Mouse (Mus musculus) 3T3-L1 (cell line): ENCODE results near the gene Ddah2.
A peak's percentile ranks its signal among the peaks of the same experiment; 100 is the strongest.

Source experiments
- DNase-seq: peaks from one replicate; pipeline ENCODE4 v3.0.0-alpha.2; 2015; ENCODE audit warnings: low read depth, low spot score

Gene Ddah2

GRCm38 (mm10) chr17:35077285-35077684 is 18.4 kb downstream of the Ddah2 start:
- DNase-seq, result no peak

- no peak for DNase-seq
These were observed 19.0 kb downstream of the Ddah2 start, which contains the start of gene Ly6g6d for GRCm38 (mm10) chr17:35077786-35078233. Gene Ly6g6d, minus strand, starts transcription at chr17:35078065.

DNA sequence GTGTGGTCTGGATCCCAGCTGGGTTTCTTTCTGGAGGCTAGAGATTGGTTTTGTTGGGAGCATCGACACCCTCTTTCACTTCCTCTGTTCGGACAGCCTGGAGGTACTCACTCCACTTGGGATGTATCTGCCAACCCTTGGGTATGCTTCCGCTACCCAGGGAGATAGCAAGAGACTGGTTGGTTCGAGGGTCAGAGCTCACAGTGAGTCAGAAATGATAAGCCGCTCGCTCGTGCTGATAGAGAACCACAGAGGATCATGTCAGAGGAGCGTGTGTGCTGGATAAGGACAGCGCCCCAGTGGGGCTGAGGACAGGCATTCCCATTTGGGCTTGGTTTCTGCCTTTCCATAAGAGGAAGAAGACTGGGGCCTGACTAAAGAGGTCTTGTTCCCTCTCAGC is 20.9 kb downstream of the Ddah2 start:
- no peak for DNase-seq

- no peak for DNase-seq
These were observed 21.4 kb downstream of the Ddah2 start for GRCm38 (mm10) chr17:35080248-35080647.

DNA sequence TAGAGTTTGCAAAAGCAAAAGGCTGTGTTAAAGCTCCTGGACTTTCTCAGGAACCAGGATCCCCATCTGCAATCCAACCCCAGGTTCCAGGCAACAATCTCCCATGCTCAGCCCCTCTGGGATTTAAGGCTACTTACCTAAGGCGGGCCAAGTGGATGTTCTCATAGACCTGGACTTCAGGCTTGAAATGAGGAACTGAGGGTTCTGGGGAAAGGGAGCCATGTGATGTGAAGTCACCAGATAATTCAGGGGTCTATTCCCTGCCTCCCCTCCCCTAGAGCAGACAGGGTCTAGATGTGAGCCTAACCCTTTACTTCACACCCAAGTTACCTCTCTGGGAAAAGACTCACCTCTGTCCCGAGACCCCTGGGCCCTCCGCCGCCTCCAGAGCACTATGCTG is 21.9 kb downstream of the Ddah2 start:
- DNase-seq, result no peak

GRCm38 (mm10) chr17:35082841-35083576 is 24.2 kb downstream of the Ddah2 start:
- DNase-seq, result no peak

DNA sequence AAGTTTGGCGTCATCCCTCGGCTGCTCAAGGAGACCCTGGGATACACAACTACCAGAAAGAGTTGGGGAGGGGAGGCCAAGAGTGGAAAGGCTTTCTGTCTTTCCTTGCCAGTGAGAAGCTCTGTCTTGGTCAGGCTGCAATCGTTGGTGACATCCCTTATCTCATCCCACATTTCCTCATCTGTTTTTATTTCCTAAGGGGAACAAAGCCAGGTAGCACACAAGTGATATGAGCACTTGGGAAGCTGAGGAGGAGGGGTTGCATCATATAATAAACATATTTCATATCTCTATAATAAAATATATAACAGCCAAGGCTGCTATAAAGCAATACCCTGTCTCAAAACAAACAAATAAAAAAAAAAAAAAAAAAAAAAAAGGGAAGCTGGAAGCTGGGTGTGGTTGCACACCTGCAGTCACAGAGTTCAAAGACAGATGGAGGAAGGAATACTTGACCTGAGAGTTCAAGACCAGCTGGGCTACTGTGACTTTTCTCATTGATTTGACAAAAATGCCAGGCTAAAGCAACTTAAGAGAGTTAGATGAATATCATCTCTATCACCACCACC is 25.2 kb downstream of the Ddah2 start:
- DNase-seq, result no peak

- no peak for DNase-seq
These were observed 26.5 kb downstream of the Ddah2 start, which contains the start of gene Ly6g6f for GRCm38 (mm10) chr17:35085208-35085865. Gene Ly6g6f, minus strand, starts transcription at chr17:35085610.

- DNase-seq, result peak; percentile 65
These were observed 29.3 kb downstream of the Ddah2 start for GRCm38 (mm10) chr17:35088151-35088550.

- DNase-seq, result peak; percentile 92
These were observed 30.2 kb downstream of the Ddah2 start, which contains the start of gene Abhd16a for GRCm38 (mm10) chr17:35088825-35089644. Gene Abhd16a, plus strand, starts transcription at chr17:35089263.

- peak; percentile 70 for DNase-seq
These were observed 31.5 kb downstream of the Ddah2 start for GRCm38 (mm10) chr17:35090166-35090932.

DNA sequence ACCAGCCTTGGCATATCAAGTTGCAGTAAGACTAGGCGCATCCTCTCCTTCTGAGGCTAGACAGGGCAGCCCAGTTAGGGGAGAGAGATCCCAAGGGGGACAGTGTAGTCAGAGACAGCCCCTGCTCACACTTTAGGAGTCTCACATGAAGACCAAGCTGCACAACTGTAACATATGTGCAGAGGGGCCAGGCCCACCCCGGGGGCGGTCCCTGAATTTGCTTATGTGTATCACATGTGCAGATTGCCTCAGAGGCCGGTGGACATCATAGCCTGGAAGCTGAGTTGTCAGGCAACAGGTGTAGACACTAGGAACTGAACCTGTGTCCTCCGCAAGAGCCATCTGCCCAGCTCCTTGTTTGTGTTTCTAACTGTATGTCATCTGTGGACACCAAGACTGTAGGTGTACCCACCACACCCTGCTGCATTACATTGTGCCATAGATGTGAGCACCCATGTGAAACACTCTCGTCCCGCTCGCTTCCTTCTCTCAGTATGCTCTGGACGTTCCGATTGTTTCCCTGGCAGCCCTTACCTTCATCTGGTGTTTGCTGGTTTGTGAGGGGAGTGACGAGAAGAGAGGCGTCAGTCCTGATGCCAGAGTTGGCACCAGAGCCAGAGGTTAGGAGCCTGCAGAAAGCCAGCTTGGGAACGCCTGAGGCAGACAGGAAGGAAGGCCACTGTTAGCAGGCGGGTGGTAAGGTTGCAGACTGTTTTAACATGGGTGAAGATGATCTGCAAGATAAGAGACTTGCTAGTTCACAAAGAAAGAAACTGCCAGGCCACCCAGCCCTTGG is 33.8 kb downstream of the Ddah2 start:
- no peak for DNase-seq

DNA sequence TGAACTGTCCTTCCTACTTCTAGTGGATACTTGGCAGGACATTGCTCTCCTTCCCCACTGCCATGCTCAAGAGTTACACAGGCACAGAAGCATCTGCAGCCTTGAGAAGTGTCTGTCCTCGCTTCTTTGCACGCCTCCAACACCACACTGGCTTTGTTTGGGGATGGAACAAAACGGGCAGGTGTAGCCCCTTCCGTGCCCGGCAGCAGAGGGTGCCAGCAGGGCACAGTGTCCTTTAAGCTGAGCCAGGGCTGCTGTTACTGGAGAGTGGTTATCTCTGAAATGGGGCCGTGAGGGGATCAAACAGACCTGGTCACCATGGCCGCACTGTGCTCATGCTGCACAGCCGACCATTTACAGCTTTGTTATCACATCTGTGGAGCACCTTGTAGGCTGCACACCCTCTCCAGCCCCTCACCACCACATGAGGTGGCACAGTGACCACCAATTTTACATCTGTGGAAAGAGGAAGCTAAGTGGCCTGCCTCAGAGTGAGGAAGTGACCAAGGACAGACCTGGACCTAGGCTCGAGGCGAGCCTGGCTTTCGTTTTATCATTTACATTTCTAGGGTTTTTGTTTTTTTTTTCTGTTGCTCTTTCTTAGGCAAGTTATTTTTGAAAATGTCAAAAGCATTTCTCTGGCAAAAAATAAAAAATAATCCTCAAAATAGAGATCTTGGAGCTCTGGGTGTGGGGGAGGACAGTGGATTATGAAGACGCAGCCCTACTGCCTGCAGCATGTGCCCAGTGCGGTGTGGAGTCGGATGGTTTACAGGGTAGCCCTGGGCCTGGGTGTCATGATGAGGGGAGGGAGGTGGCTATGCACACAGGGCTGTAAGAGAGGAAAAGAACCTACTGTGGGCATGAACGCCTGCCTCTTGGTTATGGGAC is 35.9 kb downstream of the Ddah2 start:
- no peak for DNase-seq

- DNase-seq, result no peak
These were observed 37.8 kb downstream of the Ddah2 start for GRCm38 (mm10) chr17:35096597-35096996.

DNA sequence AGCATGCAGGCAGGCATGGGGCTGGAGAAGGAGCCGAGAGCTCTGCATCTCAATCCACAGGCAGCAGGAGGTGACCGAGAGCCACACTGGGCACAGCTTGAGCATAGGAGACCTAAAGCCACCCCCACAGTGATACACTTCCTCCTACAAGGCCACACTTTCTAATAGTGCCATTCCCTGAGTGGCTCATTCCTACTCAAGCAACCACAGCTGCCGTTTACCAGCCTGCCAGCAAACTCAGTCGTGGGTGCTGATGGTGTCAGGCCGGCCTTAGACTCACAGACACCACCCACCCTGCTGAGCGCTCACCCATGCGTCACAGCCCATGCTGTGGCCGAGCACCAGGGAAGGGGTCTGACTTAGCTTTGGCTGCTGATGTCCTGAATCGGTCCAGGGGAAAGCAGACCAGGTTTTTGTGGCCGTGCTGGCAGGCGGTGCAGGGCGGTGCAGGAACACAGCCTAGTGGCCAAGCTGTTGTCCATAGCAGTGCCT is 38.4 kb downstream of the Ddah2 start:
- no peak for DNase-seq

GRCm38 (mm10) chr17:35100196-35100765 is 41.4 kb downstream of the Ddah2 start:
- DNase-seq, result no peak

GRCm38 (mm10) chr17:35101161-35101560 is 42.3 kb downstream of the Ddah2 start:
- no peak for DNase-seq

GRCm38 (mm10) chr17:35102299-35102698 is 43.5 kb downstream of the Ddah2 start:
- no peak for DNase-seq
